Mouse (Mus musculus) heart, postnatal 0 days (tissue): ENCODE results near the gene Abr. TPM values are rescaled to one million over a fixed set of nuclear protein-coding genes. Genes with fewer than 3 reads are reported as not detected.

Source experiments
- ATAC-seq: fragments of 200-750 bp; cut with Nextera tagmentation; 2 replicates; pipeline ENCODE4 v1.8.0; 2017; ENCODE audit warnings: low read depth, moderate number of reproducible peaks, moderate library complexity; ENCODE audit not compliant: insufficient read depth
- DNase-seq: peaks from one replicate; pipeline ENCODE4 v3.0.0-alpha.2; 2016; ENCODE audit warnings: low spot score
- H3K27ac ChIP-seq: fragments of 300-500 bp; sonication (generic); 2 replicates; pipeline ENCODE4 v1.5.1; 2014; ENCODE audit warnings: low read depth, mild to moderate bottlenecking
- H3K27me3 ChIP-seq: fragments of 300-500 bp; sonication (generic); 2 replicates; pipeline ENCODE4 v1.6.1; 2014; ENCODE audit warnings: low read length, mixed read lengths; ENCODE audit not compliant: control insufficient read depth, insufficient read depth
- H3K36me3 ChIP-seq: fragments of 300-500 bp; sonication (generic); replicated peaks from 2 replicates; pipeline ENCODE4 v1.6.1; 2014; ENCODE audit warnings: low read length, mixed read lengths; ENCODE audit not compliant: control insufficient read depth, insufficient read depth
- H3K4me1 ChIP-seq: fragments of 300-500 bp; sonication (generic); 2 replicates; pipeline ENCODE4 v1.6.1; 2014; ENCODE audit warnings: antibody characterized with exemption; ENCODE audit not compliant: control insufficient read depth, insufficient read depth
- H3K4me2 ChIP-seq: fragments of 300-500 bp; sonication (generic); 2 replicates; pipeline ENCODE4 v1.6.1; 2014; ENCODE audit warnings: low read depth, mild to moderate bottlenecking, low read length, moderate library complexity
- H3K4me3 ChIP-seq: fragments of 300-500 bp; sonication (generic); 2 replicates; pipeline ENCODE4 v1.5.1; 2014; ENCODE audit warnings: low read depth, low read length
- H3K9ac ChIP-seq: fragments of 300-500 bp; sonication (generic); replicated peaks from 2 replicates; pipeline ENCODE4 v1.6.1; 2014; ENCODE audit warnings: low read depth, low read length, mixed read lengths
- H3K9me3 ChIP-seq: fragments of 300-500 bp; sonication (generic); replicated peaks from 2 replicates; pipeline ENCODE4 v1.6.1; 2016; ENCODE audit warnings: low read length; ENCODE audit not compliant: control insufficient read depth
- CTCF ChIP-seq: IDR thresholded peaks from 2 replicates; pipeline ENCODE4 v1.5.1; 2016; ENCODE audit warnings: antibody characterized with exemption, control low read depth, low read depth
- EP300 ChIP-seq: IDR thresholded peaks from 2 replicates; pipeline ENCODE4 v1.6.1; 2016; ENCODE audit warnings: antibody characterized with exemption, low read depth
- WGBS: fragments of 180-500 bp; shearing (Covaris S2); extraction: QIAGEN DNeasy Blood & Tissue Kit; methylation state at CpG from one replicate; pipeline ENCODE4 v1.1.7; 2014; 5-methylcytosine and 5-hydroxymethylcytosine counted together
- polyA plus RNA-seq: library from polyadenylated mRNA; unstranded; fragments of >200 nt; fragmentation: Nextera tagmentation; extraction: Ambion mirVana; gene quantifications from 2 replicates; pipeline ENCODE4 v1.2.1, GENCODE M21; 2015
- total RNA-seq: library from RNA; depleted of rRNA; stranded (reverse); fragments of >200 nt; gene quantifications from 2 replicates; pipeline ENCODE4 v1.2.3, GENCODE M21; 2014; ENCODE audit warnings: low replicate concordance

The Abr gene
- total and polyA plus RNA-seq, 2 experiments from 2014 or later = 14.1 to 48.9 TPM

GRCm38 (mm10) chr11:76465879-76466278 lies 156.2 kb downstream of the Abr start:
- Histone ChIP-seq H3K4me2 (no peak overlapping the region), H3K9ac (no peak overlapping the region), H3K9me3 (no peaks in the 10 kb centered on the region), H3K27ac (no peak overlapping the region), H3K36me3 (peaks cover 41% of the 10 kb centered on the region), H3K4me3 (no peak overlapping the region), H3K27me3 (no peaks in the 10 kb centered on the region), H3K4me1 (peaks cover 24% of the 10 kb centered on the region)
- ATAC-seq = no peak
- no peak for DNase-seq
- WGBS = 83% methylated on average over 4 of the region's 4 CpGs
- TF ChIP-seq EP300 (no peak), CTCF (no peak)

GRCm38 (mm10) chr11:76461696-76462095 lies 160.4 kb downstream of the Abr start:
- Histone ChIP-seq H3K4me1 (no peaks in the 10 kb centered on the region), H3K27me3 (no peaks in the 10 kb centered on the region), H3K36me3 (peaks cover 54% of the 10 kb centered on the region), H3K27ac (no peak overlapping the region), H3K9me3 (no peaks in the 10 kb centered on the region), H3K4me2 (no peak overlapping the region), H3K9ac (no peak overlapping the region), H3K4me3 (no peak overlapping the region)
- TF ChIP-seq EP300 (no peak), CTCF (no peak)
- WGBS = 89% methylated on average over 5 of the region's 5 CpGs
- no peak for ATAC-seq
- DNase-seq = no peak

DNA sequence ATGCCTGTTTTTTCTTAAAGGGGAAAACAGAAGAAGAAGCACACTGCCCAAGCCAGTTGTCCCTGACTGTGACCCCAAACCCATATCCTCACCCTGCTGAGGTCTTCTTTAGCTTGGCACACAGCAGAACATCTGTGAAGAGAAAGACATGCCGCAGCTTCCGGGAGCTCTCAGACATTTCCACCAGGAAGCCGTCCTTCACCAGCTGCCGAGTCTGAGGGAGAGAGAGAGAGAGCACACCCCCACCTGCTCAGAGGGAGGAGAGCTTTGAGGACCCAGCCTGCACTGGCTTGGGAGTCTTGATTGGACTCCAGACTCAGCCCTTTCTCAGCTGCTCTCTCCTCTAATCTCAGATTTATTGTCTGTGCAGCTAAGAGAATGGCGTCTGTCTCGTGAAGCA lies 160.9 kb downstream of the Abr start:
- Histone ChIP-seq H3K27ac (no peak overlapping the region), H3K4me2 (no peak overlapping the region), H3K9ac (no peak overlapping the region), H3K27me3 (no peaks in the 10 kb centered on the region), H3K9me3 (no peaks in the 10 kb centered on the region), H3K4me1 (no peaks in the 10 kb centered on the region), H3K36me3 (peaks cover 54% of the 10 kb centered on the region), H3K4me3 (no peak overlapping the region)
- WGBS = 51% methylated on average over 6 of the region's 6 CpGs
- ATAC-seq (no peak), DNase-seq (no peak)
- no peak for TF ChIP-seq CTCF
- TF ChIP-seq EP300 = no peak

DNA sequence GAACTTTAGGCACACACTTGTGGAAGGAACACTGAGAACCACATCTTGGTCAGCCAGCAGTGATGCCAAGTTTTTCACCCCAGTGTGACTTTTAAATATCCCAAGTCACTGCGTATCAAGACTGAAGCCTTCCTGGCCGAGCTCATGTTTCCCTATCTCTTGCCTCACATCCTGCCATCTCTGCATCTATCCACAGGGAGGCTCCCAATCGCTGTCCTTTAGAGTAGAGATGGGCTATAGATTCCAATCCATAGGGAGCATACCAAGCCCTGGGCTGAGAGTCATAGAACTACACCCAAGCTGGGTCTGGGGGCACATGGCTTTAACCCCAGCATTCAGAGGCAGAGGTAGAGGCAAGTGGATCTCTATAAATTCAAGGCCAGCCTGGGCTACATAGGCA lies 162.6 kb downstream of the Abr start:
- no peaks in the 10 kb centered on the region for H3K4me1 ChIP-seq
- H3K36me3 ChIP-seq = peaks cover 65% of the 10 kb centered on the region
- DNase-seq = no peak
- no peak overlapping the region for H3K4me3 ChIP-seq
- H3K9me3 ChIP-seq = no peaks in the 10 kb centered on the region
- TF ChIP-seq EP300 = no peak
- no peak for TF ChIP-seq CTCF
- H3K27me3 ChIP-seq = no peaks in the 10 kb centered on the region
- no peak overlapping the region for H3K9ac ChIP-seq
- 51% methylated on average over 3 of the region's 3 CpGs for WGBS
- ATAC-seq = no peak
- H3K4me2 ChIP-seq = no peak overlapping the region
- no peak overlapping the region for H3K27ac ChIP-seq

- TF ChIP-seq EP300 (no peak), CTCF (no peak)
- H3K9ac ChIP-seq = no peak overlapping the region
- H3K4me1 ChIP-seq = no peaks in the 10 kb centered on the region
- H3K36me3 ChIP-seq = peaks cover 65% of the 10 kb centered on the region
- no peaks in the 10 kb centered on the region for H3K27me3 ChIP-seq
- no peak overlapping the region for H3K27ac ChIP-seq
- DNase-seq (no peak), ATAC-seq (no peak)
- no peaks in the 10 kb centered on the region for H3K9me3 ChIP-seq
- 86% methylated on average over 9 of the region's 9 CpGs for WGBS
- H3K4me2 ChIP-seq = no peak overlapping the region
- no peak overlapping the region for H3K4me3 ChIP-seq
Measured at GRCm38 (mm10) chr11:76458730-76459129, 163.4 kb downstream of the Abr start.

DNA sequence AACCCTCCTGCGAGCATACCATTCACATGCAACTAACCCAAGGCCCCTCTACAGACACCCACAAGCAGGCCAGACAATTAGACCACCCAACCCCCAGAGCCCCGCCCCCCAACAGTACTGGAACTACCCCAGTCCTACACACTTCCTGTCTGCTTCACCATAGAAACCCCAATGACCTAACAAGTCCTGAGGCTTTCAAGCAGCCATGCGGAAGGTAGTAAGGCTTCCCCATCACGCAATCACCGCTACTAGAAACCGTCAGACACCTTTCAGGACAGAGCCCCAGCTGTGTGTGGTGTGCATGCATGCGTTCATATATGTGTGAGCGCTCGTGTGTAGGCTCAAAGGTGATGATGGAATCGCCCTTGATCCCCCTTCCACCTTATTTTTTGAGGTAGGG lies 165.2 kb downstream of the Abr start:
- WGBS = 79% methylated on average over 10 of the region's 10 CpGs
- no peak overlapping the region for H3K27ac ChIP-seq
- no peak overlapping the region for H3K9ac ChIP-seq
- ATAC-seq = no peak
- peaks cover 56% of the 10 kb centered on the region for H3K36me3 ChIP-seq
- H3K27me3 ChIP-seq = no peaks in the 10 kb centered on the region
- H3K9me3 ChIP-seq = no peaks in the 10 kb centered on the region
- no peak for DNase-seq
- TF ChIP-seq EP300 (no peak), CTCF (no peak)
- H3K4me1 ChIP-seq = no peaks in the 10 kb centered on the region
- no peak overlapping the region for H3K4me3 ChIP-seq
- no peak overlapping the region for H3K4me2 ChIP-seq
